Mouse (Mus musculus): ENCODE results near the gene Rora. TPM values are rescaled to one million over a fixed set of nuclear protein-coding genes. Genes with fewer than 3 reads are reported as not detected.

Rora gene
- total and polyA plus RNA-seq, 2 experiments, result 11.3 to 30.8 TPM

- H3K4me1 ChIP-seq (ENCODE audit: control insufficient read depth, insufficient read depth, low read length), result peaks cover 19% of the 10 kb centered on the region
- 36% methylated on average over 4 of the region's 4 CpGs for WGBS
- peak; percentile 41 for DNase-seq (ENCODE audit: extremely low read depth, low read depth, low spot score)
- no peak overlapping the region for H3K27ac ChIP-seq (replicated peaks; ENCODE audit: insufficient read depth, low read depth, low read length)
- no peak overlapping the region for H3K9ac ChIP-seq (ENCODE audit: low read depth, low read length)
- TF ChIP-seq POLR2A (IDR thresholded peaks at IDR 0.05; ENCODE audit: extremely low read depth, insufficient read depth, low read length) (no peak), CTCF (IDR thresholded peaks at IDR 0.05; ENCODE audit: low read depth, low read length) (no peak)
- no peaks in the 10 kb centered on the region for H3K79me2 ChIP-seq (ENCODE audit: control insufficient read depth, insufficient read depth, low read length)
- H3K4me3 ChIP-seq (ENCODE audit: insufficient read depth, low read depth, low read length), result no peak overlapping the region
- no peaks in the 10 kb centered on the region for H3K36me3 ChIP-seq (ENCODE audit: control insufficient read depth, insufficient read depth, low read length)
- H3K27me3 ChIP-seq (ENCODE audit: control insufficient read depth, insufficient read depth, low read length), result no peaks in the 10 kb centered on the region
These were observed 171.5 kb downstream of the Rora start for GRCm38 (mm10) chr9:68825107-68825506.

GRCm38 (mm10) chr9:68825841-68826240 lies 172.3 kb downstream of the Rora start:
- H3K36me3 ChIP-seq (ENCODE audit: control insufficient read depth, insufficient read depth, low read length), result no peaks in the 10 kb centered on the region
- TF ChIP-seq CTCF (IDR thresholded peaks at IDR 0.05; ENCODE audit: low read depth, low read length), result no peak
- TF ChIP-seq POLR2A (IDR thresholded peaks at IDR 0.05; ENCODE audit: extremely low read depth, insufficient read depth, low read length), result no peak
- H3K27me3 ChIP-seq (ENCODE audit: control insufficient read depth, insufficient read depth, low read length), result no peaks in the 10 kb centered on the region
- no peak overlapping the region for H3K9ac ChIP-seq (ENCODE audit: low read depth, low read length)
- no peak overlapping the region for H3K4me3 ChIP-seq (ENCODE audit: insufficient read depth, low read depth, low read length)
- 16% methylated on average over 3 of the region's 3 CpGs for WGBS
- peak; percentile 98 for DNase-seq (ENCODE audit: extremely low read depth, low read depth, low spot score)
- H3K4me1 ChIP-seq (ENCODE audit: control insufficient read depth, insufficient read depth, low read length), result peaks cover 19% of the 10 kb centered on the region
- H3K27ac ChIP-seq (replicated peaks; ENCODE audit: insufficient read depth, low read depth, low read length), result peak overlapping the region; percentile 60
- no peaks in the 10 kb centered on the region for H3K79me2 ChIP-seq (ENCODE audit: control insufficient read depth, insufficient read depth, low read length)

- Histone ChIP-seq H3K4me1 (ENCODE audit: control insufficient read depth, insufficient read depth, low read length) (peaks cover 19% of the 10 kb centered on the region), H3K27me3 (ENCODE audit: control insufficient read depth, insufficient read depth, low read length) (no peaks in the 10 kb centered on the region), H3K9ac (ENCODE audit: low read depth, low read length) (no peak overlapping the region), H3K36me3 (ENCODE audit: control insufficient read depth, insufficient read depth, low read length) (no peaks in the 10 kb centered on the region), H3K4me3 (ENCODE audit: insufficient read depth, low read depth, low read length) (no peak overlapping the region), H3K79me2 (ENCODE audit: control insufficient read depth, insufficient read depth, low read length) (no peaks in the 10 kb centered on the region), H3K27ac (replicated peaks; ENCODE audit: insufficient read depth, low read depth, low read length) (no peak overlapping the region)
- WGBS, result 43% methylated on average over 3 of the region's 3 CpGs
- TF ChIP-seq CTCF (IDR thresholded peaks at IDR 0.05; ENCODE audit: low read depth, low read length), result no peak
- TF ChIP-seq POLR2A (IDR thresholded peaks at IDR 0.05; ENCODE audit: extremely low read depth, insufficient read depth, low read length), result no peak
- DNase-seq (ENCODE audit: extremely low read depth, low read depth, low spot score), result peak; percentile 82
These were observed 173.9 kb downstream of the Rora start for GRCm38 (mm10) chr9:68827441-68827840.

GRCm38 (mm10) chr9:68829903-68830302 lies 176.3 kb downstream of the Rora start:
- H3K27ac ChIP-seq (replicated peaks; ENCODE audit: insufficient read depth, low read depth, low read length), result no peak overlapping the region
- no peaks in the 10 kb centered on the region for H3K36me3 ChIP-seq (ENCODE audit: control insufficient read depth, insufficient read depth, low read length)
- peaks cover 30% of the 10 kb centered on the region for H3K4me1 ChIP-seq (ENCODE audit: control insufficient read depth, insufficient read depth, low read length)
- 46% methylated on average over 4 of the region's 4 CpGs for WGBS
- no peaks in the 10 kb centered on the region for H3K27me3 ChIP-seq (ENCODE audit: control insufficient read depth, insufficient read depth, low read length)
- TF ChIP-seq CTCF (IDR thresholded peaks at IDR 0.05; ENCODE audit: low read depth, low read length), result peak; percentile 36; the same call in 1 of the 2 replicates
- no peak for TF ChIP-seq POLR2A (IDR thresholded peaks at IDR 0.05; ENCODE audit: extremely low read depth, insufficient read depth, low read length)
- no peaks in the 10 kb centered on the region for H3K79me2 ChIP-seq (ENCODE audit: control insufficient read depth, insufficient read depth, low read length)
- H3K9ac ChIP-seq (ENCODE audit: low read depth, low read length), result no peak overlapping the region
- peak; percentile 50 for DNase-seq (ENCODE audit: extremely low read depth, low read depth, low spot score)
- no peak overlapping the region for H3K4me3 ChIP-seq (ENCODE audit: insufficient read depth, low read depth, low read length)

GRCm38 (mm10) chr9:68833323-68833722 lies 179.7 kb downstream of the Rora start:
- Histone ChIP-seq H3K4me3 (ENCODE audit: insufficient read depth, low read depth, low read length) (no peak overlapping the region), H3K27me3 (ENCODE audit: control insufficient read depth, insufficient read depth, low read length) (no peaks in the 10 kb centered on the region), H3K79me2 (ENCODE audit: control insufficient read depth, insufficient read depth, low read length) (no peaks in the 10 kb centered on the region), H3K36me3 (ENCODE audit: control insufficient read depth, insufficient read depth, low read length) (no peaks in the 10 kb centered on the region), H3K27ac (replicated peaks; ENCODE audit: insufficient read depth, low read depth, low read length) (no peak overlapping the region), H3K4me1 (ENCODE audit: control insufficient read depth, insufficient read depth, low read length) (peaks cover 12% of the 10 kb centered on the region), H3K9ac (ENCODE audit: low read depth, low read length) (no peak overlapping the region)
- no peak for TF ChIP-seq POLR2A (IDR thresholded peaks at IDR 0.05; ENCODE audit: extremely low read depth, insufficient read depth, low read length)
- no peak for TF ChIP-seq CTCF (IDR thresholded peaks at IDR 0.05; ENCODE audit: low read depth, low read length)
- 34% methylated on average over 6 of the region's 6 CpGs for WGBS
- peak; percentile 43 for DNase-seq (ENCODE audit: extremely low read depth, low read depth, low spot score)

GRCm38 (mm10) chr9:68835037-68835649 lies 181.6 kb downstream of the Rora start:
- no peak overlapping the region for H3K9ac ChIP-seq (ENCODE audit: low read depth, low read length)
- peaks cover 12% of the 10 kb centered on the region for H3K4me1 ChIP-seq (ENCODE audit: control insufficient read depth, insufficient read depth, low read length)
- H3K36me3 ChIP-seq (ENCODE audit: control insufficient read depth, insufficient read depth, low read length), result no peaks in the 10 kb centered on the region
- H3K27ac ChIP-seq (replicated peaks; ENCODE audit: insufficient read depth, low read depth, low read length), result no peak overlapping the region
- no peak overlapping the region for H3K4me3 ChIP-seq (ENCODE audit: insufficient read depth, low read depth, low read length)
- TF ChIP-seq POLR2A (IDR thresholded peaks at IDR 0.05; ENCODE audit: extremely low read depth, insufficient read depth, low read length) (no peak), CTCF (IDR thresholded peaks at IDR 0.05; ENCODE audit: low read depth, low read length) (no peak)
- no peaks in the 10 kb centered on the region for H3K27me3 ChIP-seq (ENCODE audit: control insufficient read depth, insufficient read depth, low read length)
- WGBS, result 81% methylated on average over 7 of the region's 7 CpGs
- no peak for DNase-seq (ENCODE audit: extremely low read depth, low read depth, low spot score)
- H3K79me2 ChIP-seq (ENCODE audit: control insufficient read depth, insufficient read depth, low read length), result no peaks in the 10 kb centered on the region
